Mouse (Mus musculus) CH12.LX (cell line): Measurements from ENCODE around the gene Zc2hc1b.

Experiments
- BHLHE40 ChIP-seq: IDR thresholded peaks from 2 replicates; pipeline ENCODE4 v1.6.1; 2011; ENCODE audit warnings: mild to moderate bottlenecking, low read depth, low read length, improper control_type of control experiment
- CTCF ChIP-seq, 2 experiments: IDR thresholded peaks in 1 of 2; conservative IDR thresholded peaks in 1 of 2; 2 replicates each; pipeline ENCODE4 v1.5.1; 2011 to 2012; ENCODE audit warnings: low read depth in 2 of 2, low read length in 2 of 2, improper control_type of control experiment in 1 of 2, inconsistent platforms in 1 of 2, mild to moderate bottlenecking in 1 of 2, moderate library complexity in 1 of 2
- EP300 ChIP-seq: IDR thresholded peaks from 2 replicates; pipeline ENCODE4 v1.6.1; 2011; ENCODE audit warnings: low read length, improper control_type of control experiment
- MAFK ChIP-seq: IDR thresholded peaks from 2 replicates; pipeline ENCODE4 v1.6.1; 2011; ENCODE audit warnings: low read length, improper control_type of control experiment; ENCODE audit not compliant: insufficient replicate concordance
- MEF2A ChIP-seq: IDR thresholded peaks from 2 replicates; pipeline ENCODE4 v1.6.1; 2014; ENCODE audit warnings: low read depth, mild to moderate bottlenecking, inconsistent platforms, low read length, improper control_type of control experiment, borderline replicate concordance
- PAX5 ChIP-seq: IDR thresholded peaks from 2 replicates; pipeline ENCODE4 v1.6.1; 2012; ENCODE audit warnings: low read length, inconsistent platforms, mixed read lengths
- POLR2A ChIP-seq: IDR thresholded peaks from 2 replicates; pipeline ENCODE4 v1.6.1; 2011; ENCODE audit warnings: low read depth, mild to moderate bottlenecking, improper control_type of control experiment, low read length
- POLR2AphosphoS2 ChIP-seq: IDR thresholded peaks from 2 replicates; pipeline ENCODE4 v1.6.1; 2011; ENCODE audit warnings: low read depth, low read length, improper control_type of control experiment
- TCF12 ChIP-seq: IDR thresholded peaks from 2 replicates; pipeline ENCODE4 v1.6.1; 2014; ENCODE audit warnings: low read depth, mild to moderate bottlenecking, inconsistent platforms, low read length, improper control_type of control experiment
- USF1 ChIP-seq: IDR thresholded peaks from 2 replicates; pipeline ENCODE4 v1.6.1; 2014; ENCODE audit warnings: low read depth, mild to moderate bottlenecking, inconsistent platforms, low read length, improper control_type of control experiment
- ZKSCAN1 ChIP-seq: IDR thresholded peaks from 2 replicates; pipeline ENCODE4 v1.6.1; 2012; ENCODE audit warnings: low read depth, inconsistent platforms, low read length, improper control_type of control experiment, borderline replicate concordance
- ZMIZ1 ChIP-seq: IDR thresholded peaks from 2 replicates; pipeline ENCODE4 v1.6.1; 2012; ENCODE audit warnings: low read depth, mild to moderate bottlenecking, inconsistent platforms, low read length, improper control_type of control experiment

- no peak for TF ChIP-seq POLR2A
- no peak for TF ChIP-seq MAFK
- no peak for TF ChIP-seq ZKSCAN1
- TF ChIP-seq EP300 = no peak
- TF ChIP-seq ZMIZ1 = no peak
- no peak for TF ChIP-seq PAX5
- TF ChIP-seq CTCF (conservative IDR thresholded peaks at IDR 0.05 in 1 of 2, IDR thresholded peaks at IDR 0.05 in 1 of 2; ENCODE audit: low read depth in 2 of 2, low read length in 2 of 2) = no peak
- no peak for TF ChIP-seq BHLHE40
- TF ChIP-seq POLR2AphosphoS2 = no peak
- TF ChIP-seq MEF2A = no peak
- TF ChIP-seq USF1 = no peak
- TF ChIP-seq TCF12 = no peak
These were observed 74.0 kb downstream of the Zc2hc1b start for GRCm38 (mm10) chr10:13103838-13104237.
